Mouse (Mus musculus): Measurements from ENCODE around the gene Olfr1358.

DNA sequence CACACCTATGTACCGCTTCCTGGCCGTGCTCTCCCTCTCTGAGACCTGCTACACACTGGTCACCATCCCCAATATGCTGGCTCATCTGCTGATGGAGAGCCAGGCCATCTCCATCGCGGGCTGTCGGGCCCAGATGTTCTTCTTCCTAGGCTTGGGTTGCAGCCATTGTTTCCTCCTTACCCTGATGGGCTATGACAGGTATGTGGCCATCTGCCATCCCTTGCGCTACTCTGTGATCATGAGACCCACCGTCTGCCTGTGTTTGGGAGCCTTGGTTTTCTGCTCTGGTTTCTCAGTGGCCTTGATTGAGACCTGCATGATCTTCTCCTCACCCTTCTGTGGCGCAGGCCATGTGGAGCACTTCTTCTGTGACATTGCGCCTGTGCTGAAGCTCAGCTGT, 2.6 kb downstream of the Olfr1358 start:
- TF ChIP-seq CTCF (IDR thresholded peaks at IDR 0.05; ENCODE audit: borderline replicate concordance, control insufficient read depth, extremely low read depth, insufficient read depth, low read length, poor library complexity) (no peak), POLR2A (IDR thresholded peaks at IDR 0.05; ENCODE audit: control insufficient read depth, extremely low read depth, insufficient read depth, low read length, poor library complexity) (no peak)
